Mouse (Mus musculus) small intestine, adult 2 months (tissue): Measurements from ENCODE around the gene 3110021N24Rik.

Experiments used
- CTCF ChIP-seq: fragments of 200-500 bp; IDR thresholded peaks from 2 replicates; pipeline ENCODE4 v1.5.1; 2012; ENCODE audit warnings: low read depth, mild to moderate bottlenecking, control low read depth, inconsistent platforms, low read length, moderate library complexity, mixed read lengths; ENCODE audit not compliant: insufficient replicate concordance, insufficient read length; ENCODE audit errors: extremely low read depth
- POLR2A ChIP-seq: fragments of 200-500 bp; IDR thresholded peaks from 2 replicates; pipeline ENCODE4 v1.6.1; 2012; ENCODE audit warnings: low read depth, mild to moderate bottlenecking, control low read depth, inconsistent platforms, low read length, moderate library complexity

DNA sequence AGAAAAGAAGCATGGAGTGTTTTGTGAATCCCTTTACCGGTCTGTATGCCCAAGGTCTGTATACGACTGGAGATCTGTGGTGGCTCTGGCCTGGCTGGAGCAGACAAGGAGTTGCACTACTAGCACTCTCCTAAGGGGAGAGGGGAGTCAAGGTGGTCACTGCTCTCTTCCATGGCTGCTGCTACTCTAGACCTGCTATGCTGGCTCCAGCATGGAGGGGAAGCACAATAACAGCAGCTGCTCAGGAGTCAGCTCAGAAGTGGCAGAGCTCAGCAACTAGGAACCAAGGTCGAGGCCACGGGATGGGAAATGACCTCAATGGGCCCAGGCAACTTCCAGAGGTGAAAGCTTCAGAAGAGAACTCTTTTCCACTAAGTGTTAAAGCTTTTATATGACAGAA lies 91.7 kb downstream of the 3110021N24Rik start:
- TF ChIP-seq CTCF (no peak), POLR2A (no peak)
